Mouse (Mus musculus): Measurements from ENCODE around the gene Txnip.

DNA sequence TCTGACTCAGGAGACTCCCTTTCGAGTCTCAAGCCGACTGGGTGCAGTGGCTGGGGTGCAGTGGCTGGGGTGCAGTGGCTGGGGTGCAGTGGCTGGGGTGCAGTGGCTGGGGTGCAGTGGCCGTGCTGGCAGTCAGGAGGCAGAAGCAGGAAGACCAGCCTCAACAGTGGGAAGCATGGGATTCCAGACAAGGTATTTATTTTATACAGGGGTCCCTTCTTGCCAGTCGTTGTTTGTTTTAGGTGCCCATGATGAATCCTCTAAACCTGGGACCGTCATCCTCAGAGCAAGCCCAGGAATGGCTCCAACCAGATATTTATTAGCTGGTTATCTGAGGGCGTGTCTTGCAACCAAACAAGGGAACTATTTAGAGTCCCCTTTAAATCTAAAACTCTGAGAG, 4.2 kb upstream of the Txnip start:
- no peak for TF ChIP-seq CTCF (IDR thresholded peaks at IDR 0.05; ENCODE audit: extremely low read depth, insufficient read depth, insufficient read length, insufficient replicate concordance)
- TF ChIP-seq POLR2A (IDR thresholded peaks at IDR 0.05; ENCODE audit: low read depth, low read length) = no peak

Measured in spleen, adult 2 months (tissue).